26 mouse cellular contexts compared by ENCODE assay signal in the genomic region with DNA sequence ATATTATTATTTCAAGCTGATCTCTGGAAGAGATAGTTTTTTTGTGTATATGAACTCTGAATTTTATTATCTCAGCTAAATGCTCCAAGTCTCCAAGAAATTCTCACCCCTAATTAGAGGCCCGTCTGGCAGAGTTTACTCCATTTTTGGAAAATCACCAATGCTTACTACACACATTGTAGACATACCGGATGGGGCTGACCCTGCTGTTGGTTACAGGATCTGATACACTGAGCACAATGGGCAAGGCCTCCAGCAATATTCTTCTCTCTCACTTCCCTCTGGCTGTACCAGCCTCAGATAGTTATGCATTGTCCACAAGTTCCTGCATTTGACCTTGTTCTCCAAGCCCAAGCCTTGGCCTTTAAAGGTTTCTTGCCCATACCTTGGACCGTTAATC. TPM values are rescaled to one million over a fixed set of nuclear protein-coding genes. Genes with fewer than 3 reads are reported as not detected.
DNase-seq lines count a peak whose midpoint lies in the region; ATAC-seq and TF ChIP-seq lines count a peak whose summit lies in the region.
"Had no signal": no experiment of that assay in that cellular context is flagged by ENCODE, and none has a peak within 500 bp of the region (broad histone marks: within the 10 kb centered on the region; RNA-seq: fewer than 3 reads in every experiment).

No protein-coding gene starts in this region.

- no peak for DNase-seq in forebrain, embryonic 10.5 days (ENCODE audit: extremely low spot score, low spot score)
- DNase-seq in midbrain, embryonic 11.5 days (ENCODE audit: low spot score, missing footprints) = peak; percentile 19
- DNase-seq in brain, embryonic 14.5 days (ENCODE audit: low read depth) = peak; percentile 75
- DNase-seq in retina, postnatal 1 day = no peak
- DNase-seq: adrenal gland, adult 8-10 months; adrenal gland, postnatal 14 days; adrenal gland, postnatal 36 days; cerebellum, adult 11 months; cerebellum, adult 2 months; cerebellum, adult 9-10 months; cerebellum, postnatal 14 days; cerebellum, postnatal 36 days; embryo, embryonic 11 days; gastrocnemius, adult 2 months had no signal

- ATAC-seq in forebrain, embryonic 13.5 days = peak; percentile 76
- peak; percentile 74 for ATAC-seq in forebrain, embryonic 15.5 days (replicated peaks)
- ATAC-seq in forebrain, embryonic 12.5 days (ENCODE audit: low FRiP score) = no peak
- no peak for ATAC-seq in midbrain, embryonic 11.5 days (ENCODE audit: low FRiP score)
- no peak for ATAC-seq in midbrain, embryonic 15.5 days (replicated peaks)
- ATAC-seq: activated CD4-positive, CD25-positive, alpha-beta regulatory T cell, adult 4 months; Patski had no signal

- no peaks in the 10 kb centered on the region for H3K4me1 ChIP-seq in forebrain, embryonic 13.5 days
- H3K4me1 ChIP-seq in forebrain, embryonic 10.5 days = no peaks in the 10 kb centered on the region
- 0 out of 2 replicates have a peak, but pooled peaks cover 3% of the 10 kb centered on the region for H3K4me1 ChIP-seq in forebrain, embryonic 15.5 days
- H3K4me1 ChIP-seq in forebrain, embryonic 12.5 days = no peaks in the 10 kb centered on the region
- no peaks in the 10 kb centered on the region for H3K4me1 ChIP-seq in midbrain, embryonic 11.5 days (ENCODE audit: control insufficient read depth, insufficient read depth, low read length)
- no peaks in the 10 kb centered on the region for H3K4me1 ChIP-seq in midbrain, embryonic 15.5 days
- H3K4me1 ChIP-seq: embryonic facial prominence, embryonic 13.5 days; embryonic facial prominence, embryonic 15.5 days had no signal

- no peaks in the 10 kb centered on the region for H3K9me3 ChIP-seq in forebrain, embryonic 13.5 days (replicated peaks)
- H3K9me3 ChIP-seq in forebrain, embryonic 10.5 days = no peaks in the 10 kb centered on the region
- H3K9me3 ChIP-seq in forebrain, embryonic 15.5 days = no peaks in the 10 kb centered on the region
- H3K9me3 ChIP-seq in forebrain, embryonic 12.5 days = no peaks in the 10 kb centered on the region
- H3K9me3 ChIP-seq in midbrain, embryonic 11.5 days (ENCODE audit: control insufficient read depth, low read length) = no peaks in the 10 kb centered on the region
- H3K9me3 ChIP-seq in midbrain, embryonic 15.5 days = no peaks in the 10 kb centered on the region
- H3K9me3 ChIP-seq: embryonic facial prominence, embryonic 13.5 days; embryonic facial prominence, embryonic 15.5 days had no signal

- H3K36me3 ChIP-seq in forebrain, embryonic 13.5 days (ENCODE audit: poor library complexity, severe bottlenecking) = no peaks in the 10 kb centered on the region
- no peaks in the 10 kb centered on the region for H3K36me3 ChIP-seq in forebrain, embryonic 10.5 days (replicated peaks)
- H3K36me3 ChIP-seq in forebrain, embryonic 15.5 days = no peaks in the 10 kb centered on the region
- no peaks in the 10 kb centered on the region for H3K36me3 ChIP-seq in forebrain, embryonic 12.5 days (replicated peaks)
- H3K36me3 ChIP-seq in midbrain, embryonic 11.5 days (ENCODE audit: control insufficient read depth, insufficient read depth, low read length) = no peaks in the 10 kb centered on the region
- H3K36me3 ChIP-seq in midbrain, embryonic 15.5 days (replicated peaks) = no peaks in the 10 kb centered on the region
- H3K36me3 ChIP-seq: embryonic facial prominence, embryonic 13.5 days; embryonic facial prominence, embryonic 15.5 days had no signal

- TF ChIP-seq POLR2A in brain, embryonic 14.5 days (IDR thresholded peaks at IDR 0.05; ENCODE audit: borderline replicate concordance, extremely low read depth, insufficient read depth, insufficient read length, poor library complexity, severe bottlenecking) = no peak

- H3K27me3 ChIP-seq in forebrain, embryonic 13.5 days = no peaks in the 10 kb centered on the region
- H3K27me3 ChIP-seq in forebrain, embryonic 10.5 days (ENCODE audit: poor library complexity, severe bottlenecking) = no peaks in the 10 kb centered on the region
- no peaks in the 10 kb centered on the region for H3K27me3 ChIP-seq in forebrain, embryonic 15.5 days
- no peaks in the 10 kb centered on the region for H3K27me3 ChIP-seq in forebrain, embryonic 12.5 days
- no peaks in the 10 kb centered on the region for H3K27me3 ChIP-seq in midbrain, embryonic 11.5 days (ENCODE audit: control insufficient read depth, insufficient read depth, low read length)
- no peaks in the 10 kb centered on the region for H3K27me3 ChIP-seq in midbrain, embryonic 15.5 days (replicated peaks)
- H3K27me3 ChIP-seq: embryonic facial prominence, embryonic 13.5 days; embryonic facial prominence, embryonic 15.5 days; Patski had no signal

- H3K4me2 ChIP-seq in forebrain, embryonic 13.5 days = no peak overlapping the region
- H3K4me2 ChIP-seq in forebrain, embryonic 15.5 days (replicated peaks) = no peak overlapping the region
- H3K4me2 ChIP-seq in forebrain, embryonic 12.5 days = no peak overlapping the region
- H3K4me2 ChIP-seq in midbrain, embryonic 11.5 days = no peak overlapping the region
- no peak overlapping the region for H3K4me2 ChIP-seq in midbrain, embryonic 15.5 days
- H3K4me2 ChIP-seq: embryonic facial prominence, embryonic 13.5 days; embryonic facial prominence, embryonic 15.5 days had no signal

- WGBS in forebrain, embryonic 13.5 days = 72% methylated on average over 3 of the region's 3 CpGs
- WGBS in forebrain, embryonic 10.5 days = 93% methylated on average over 3 of the region's 3 CpGs
- WGBS in forebrain, embryonic 15.5 days = 54% methylated on average over 3 of the region's 3 CpGs
- WGBS in forebrain, embryonic 12.5 days = 86% methylated on average over 3 of the region's 3 CpGs
- WGBS in midbrain, embryonic 11.5 days = 89% methylated on average over 3 of the region's 3 CpGs
- 85% methylated on average over 3 of the region's 3 CpGs for WGBS in midbrain, embryonic 15.5 days

- H3K27ac ChIP-seq in forebrain, embryonic 13.5 days = no peak overlapping the region
- H3K27ac ChIP-seq in forebrain, embryonic 10.5 days = no peak overlapping the region
- no peak overlapping the region for H3K27ac ChIP-seq in forebrain, embryonic 15.5 days (replicated peaks)
- no peak overlapping the region for H3K27ac ChIP-seq in forebrain, embryonic 12.5 days
- no peak overlapping the region for H3K27ac ChIP-seq in midbrain, embryonic 11.5 days (ENCODE audit: low read depth, low read length)
- no peak overlapping the region for H3K27ac ChIP-seq in midbrain, embryonic 15.5 days
- H3K27ac ChIP-seq: embryonic facial prominence, embryonic 13.5 days; embryonic facial prominence, embryonic 15.5 days; gastrocnemius, adult 2 months had no signal

- no peak overlapping the region for H3K9ac ChIP-seq in forebrain, embryonic 13.5 days
- no peak overlapping the region for H3K9ac ChIP-seq in forebrain, embryonic 15.5 days (replicated peaks)
- no peak overlapping the region for H3K9ac ChIP-seq in forebrain, embryonic 12.5 days
- no peak overlapping the region for H3K9ac ChIP-seq in midbrain, embryonic 11.5 days (ENCODE audit: low read length)
- H3K9ac ChIP-seq in midbrain, embryonic 15.5 days = no peak overlapping the region
- H3K9ac ChIP-seq: embryonic facial prominence, embryonic 13.5 days; embryonic facial prominence, embryonic 15.5 days had no signal

- no peak overlapping the region for H3K4me3 ChIP-seq in forebrain, embryonic 13.5 days
- no peak overlapping the region for H3K4me3 ChIP-seq in forebrain, embryonic 10.5 days
- no peak overlapping the region for H3K4me3 ChIP-seq in forebrain, embryonic 15.5 days
- no peak overlapping the region for H3K4me3 ChIP-seq in forebrain, embryonic 12.5 days (replicated peaks)
- H3K4me3 ChIP-seq in midbrain, embryonic 11.5 days (ENCODE audit: low read depth, low read length) = no peak overlapping the region
- H3K4me3 ChIP-seq in midbrain, embryonic 15.5 days = no peak overlapping the region
- H3K4me3 ChIP-seq: embryonic facial prominence, embryonic 13.5 days; embryonic facial prominence, embryonic 15.5 days; erythroblast, embryonic 14.5 days; gastrocnemius, adult 2 months had no signal

- no peak for TF ChIP-seq CTCF in brain, embryonic 14.5 days (IDR thresholded peaks at IDR 0.05; ENCODE audit: borderline replicate concordance, extremely low read depth, insufficient read depth, insufficient read length)

RNA-seq across cellular contexts. Expression of a gene that starts 7.5 kb away (rescaled TPM):
- polyA plus RNA-seq in forebrain, embryonic 13.5 days (2015; fragmentation: Nextera tagmentation; extraction: Ambion mirVana) = not detected in 2 replicates
- not detected in 2 replicates for polyA plus RNA-seq in forebrain, embryonic 10.5 days (2016; fragmentation: Nextera tagmentation; extraction: Ambion mirVana)
- not detected in 2 replicates for polyA plus RNA-seq in forebrain, embryonic 15.5 days (2015; fragmentation: Nextera tagmentation; extraction: Ambion mirVana)
- polyA plus RNA-seq in forebrain, embryonic 12.5 days (2016; fragmentation: Nextera tagmentation; extraction: Ambion mirVana) = not detected in 2 replicates
- polyA plus RNA-seq in midbrain, embryonic 11.5 days (2014; fragmentation: Nextera tagmentation; extraction: Ambion mirVana) = not detected in 2 replicates
- not detected in 2 replicates for polyA plus RNA-seq in midbrain, embryonic 15.5 days (2015; fragmentation: Nextera tagmentation; extraction: Ambion mirVana)
- not detected in 2 replicates for polyA plus RNA-seq in brain, embryonic 14.5 days (2012; rRNA removed)
- polyA plus RNA-seq: activated CD4-positive, CD25-positive, alpha-beta regulatory T cell, adult 4 months; C2C12; cerebellum, adult 2 months; embryonic facial prominence, embryonic 11.5 days; embryonic facial prominence, embryonic 13.5 days; erythroblast, embryonic 14.5 days; frontal cortex, adult 2 months; Patski had no signal

RNA-seq across cellular contexts. Expression of a gene that starts 12.6 kb away (rescaled TPM):
- polyA plus RNA-seq in forebrain, embryonic 13.5 days (2015; fragmentation: Nextera tagmentation; extraction: Ambion mirVana) = not detected in 2 replicates
- not detected in 2 replicates for polyA plus RNA-seq in forebrain, embryonic 10.5 days (2016; fragmentation: Nextera tagmentation; extraction: Ambion mirVana)
- not detected in 2 replicates for polyA plus RNA-seq in forebrain, embryonic 15.5 days (2015; fragmentation: Nextera tagmentation; extraction: Ambion mirVana)
- not detected in 2 replicates for polyA plus RNA-seq in forebrain, embryonic 12.5 days (2016; fragmentation: Nextera tagmentation; extraction: Ambion mirVana)
- polyA plus RNA-seq in midbrain, embryonic 11.5 days (2014; fragmentation: Nextera tagmentation; extraction: Ambion mirVana) = not detected in 2 replicates
- polyA plus RNA-seq in midbrain, embryonic 15.5 days (2015; fragmentation: Nextera tagmentation; extraction: Ambion mirVana) = not detected in 2 replicates
- not detected in 2 replicates for polyA plus RNA-seq in brain, embryonic 14.5 days (2012; rRNA removed)
- polyA plus RNA-seq: activated CD4-positive, CD25-positive, alpha-beta regulatory T cell, adult 4 months; C2C12; cerebellum, adult 2 months; embryonic facial prominence, embryonic 11.5 days; embryonic facial prominence, embryonic 13.5 days; embryonic facial prominence, embryonic 15.5 days; erythroblast, embryonic 14.5 days; frontal cortex, adult 2 months; Patski had no signal

RNA-seq across cellular contexts. Expression of a gene that starts 28.0 kb away (rescaled TPM):
- not detected in 2 replicates for polyA plus RNA-seq in forebrain, embryonic 13.5 days (2015; fragmentation: Nextera tagmentation; extraction: Ambion mirVana)
- polyA plus RNA-seq in forebrain, embryonic 10.5 days (2016; fragmentation: Nextera tagmentation; extraction: Ambion mirVana) = not detected in 2 replicates
- not detected in 2 replicates for polyA plus RNA-seq in forebrain, embryonic 15.5 days (2015; fragmentation: Nextera tagmentation; extraction: Ambion mirVana)
- not detected in 2 replicates for polyA plus RNA-seq in forebrain, embryonic 12.5 days (2016; fragmentation: Nextera tagmentation; extraction: Ambion mirVana)
- polyA plus RNA-seq in midbrain, embryonic 11.5 days (2014; fragmentation: Nextera tagmentation; extraction: Ambion mirVana) = not detected in 2 replicates
- polyA plus RNA-seq in midbrain, embryonic 15.5 days (2015; fragmentation: Nextera tagmentation; extraction: Ambion mirVana) = not detected in 2 replicates
- polyA plus RNA-seq in brain, embryonic 14.5 days (2012; rRNA removed) = not detected in 2 replicates
- polyA plus RNA-seq: activated CD4-positive, CD25-positive, alpha-beta regulatory T cell, adult 4 months; C2C12; cerebellum, adult 2 months; embryonic facial prominence, embryonic 11.5 days; embryonic facial prominence, embryonic 13.5 days; erythroblast, embryonic 14.5 days; frontal cortex, adult 2 months; Patski had no signal

RNA-seq across cellular contexts. Expression of a gene that starts 31.4 kb away (rescaled TPM):
- not detected in 2 replicates for polyA plus RNA-seq in forebrain, embryonic 13.5 days (2015; fragmentation: Nextera tagmentation; extraction: Ambion mirVana)
- not detected in 2 replicates for polyA plus RNA-seq in forebrain, embryonic 10.5 days (2016; fragmentation: Nextera tagmentation; extraction: Ambion mirVana)
- not detected in 2 replicates for polyA plus RNA-seq in forebrain, embryonic 15.5 days (2015; fragmentation: Nextera tagmentation; extraction: Ambion mirVana)
- not detected in 2 replicates for polyA plus RNA-seq in forebrain, embryonic 12.5 days (2016; fragmentation: Nextera tagmentation; extraction: Ambion mirVana)
- polyA plus RNA-seq in midbrain, embryonic 11.5 days (2014; fragmentation: Nextera tagmentation; extraction: Ambion mirVana) = not detected in 2 replicates
- polyA plus RNA-seq in midbrain, embryonic 15.5 days (2015; fragmentation: Nextera tagmentation; extraction: Ambion mirVana) = not detected in 2 replicates
- not detected in 2 replicates for polyA plus RNA-seq in brain, embryonic 14.5 days (2012; rRNA removed)
- polyA plus RNA-seq: activated CD4-positive, CD25-positive, alpha-beta regulatory T cell, adult 4 months; C2C12; cerebellum, adult 2 months; embryonic facial prominence, embryonic 11.5 days; embryonic facial prominence, embryonic 13.5 days; embryonic facial prominence, embryonic 15.5 days; erythroblast, embryonic 14.5 days; frontal cortex, adult 2 months; Patski had no signal

Comparison
In these comparisons a context has a peak if more than half of its experiments do, and no peak if none do; other contexts are left out.
1. ATAC-seq: peak in forebrain, embryonic 13.5 days (single experiment) and forebrain, embryonic 15.5 days (single experiment); none in forebrain, embryonic 12.5 days (single experiment), midbrain, embryonic 11.5 days (single experiment) and midbrain, embryonic 15.5 days (single experiment).
2. DNase-seq: peak in midbrain, embryonic 11.5 days (single experiment) and brain, embryonic 14.5 days (single experiment); none in forebrain, embryonic 10.5 days (single experiment) and retina, postnatal 1 day (single experiment).